Mouse (Mus musculus): Measurements from ENCODE around the gene Il20ra.

- no peak for TF ChIP-seq CHD2 (IDR thresholded peaks at IDR 0.05; ENCODE audit: low read depth, low read length)
- TF ChIP-seq ZC3H11A (IDR thresholded peaks at IDR 0.05; ENCODE audit: borderline replicate concordance, low read depth, low read length): no peak
- no peak for TF ChIP-seq MAFK (IDR thresholded peaks at IDR 0.05; ENCODE audit: insufficient read depth, low read depth, low read length)
- no peak for TF ChIP-seq HCFC1 (IDR thresholded peaks at IDR 0.05; ENCODE audit: borderline replicate concordance, insufficient read depth, low read length)
- TF ChIP-seq ZNF384 (IDR thresholded peaks at IDR 0.05; ENCODE audit: low read depth, low read length): no peak
Observed at GRCm38 (mm10) chr10:19804763-19805162, 92.4 kb downstream of the Il20ra start.

Measured in ES-E14 (cell line).